In genomic region chr13:113879651-113880327, GRCm38 (mm10) we compare ENCODE assay signal across 10 mouse cellular contexts.
DNase-seq lines count a peak whose midpoint lies in the region; ATAC-seq and TF ChIP-seq lines count a peak whose summit lies in the region.
"Had no signal": no experiment of that assay in that cellular context is flagged by ENCODE, and none has a peak within 500 bp of the region (broad histone marks: within the 10 kb centered on the region; RNA-seq: fewer than 3 reads in every experiment).

No protein-coding gene starts in this region.

- no peaks in the 10 kb centered on the region for H3K36me3 ChIP-seq in ES-E14 (ENCODE audit: control insufficient read depth, insufficient read depth, low read length, poor library complexity, severe bottlenecking)
- no peaks in the 10 kb centered on the region for H3K36me3 ChIP-seq in intestine, embryonic 16.5 days (ENCODE audit: control insufficient read depth, insufficient read depth, low read length)

- in situ Hi-C loops in ES-E14 (cut with MboI; ENCODE audit: low sequenced_read_pairs in 2 of 2, unreplicated experiment in 2 of 2), result loop anchor here (10.0 to 25.0 kb wide), 3 partner anchors 575 to 1083 kb away; partner anchors contain the start of gene Fst (in 1 of the 2)

- ATAC-seq in common myeloid progenitor, adult 5-6 weeks (replicated peaks; ENCODE audit: low read depth, poor library complexity, severe bottlenecking), result peak; percentile 48
- peak; percentile 43 to 49; a peak in 2 of 4 replicates for ATAC-seq in hematopoietic stem cell, adult 5-6 weeks (replicated peaks in 1 of 2; ENCODE audit: insufficient read depth in 1 of 2, low FRiP score in 2 of 2, low TSS enrichment in 1 of 2, low read depth in 1 of 2, poor library complexity in 2 of 2, severe bottlenecking in 2 of 2)
- peak; percentile 63 for ATAC-seq in megakaryocyte progenitor cell, adult 5-6 weeks (replicated peaks; ENCODE audit: poor library complexity)
- ATAC-seq in intestine, embryonic 16.5 days, result no peak

- H3K27me3 ChIP-seq in intestine, embryonic 16.5 days (replicated peaks; ENCODE audit: control insufficient read depth, insufficient read depth, low read length), result no peaks in the 10 kb centered on the region

- H3K4me2 ChIP-seq in intestine, embryonic 16.5 days (ENCODE audit: low read depth, low read length), result no peak overlapping the region

- H3K27ac ChIP-seq in ES-E14 (ENCODE audit: insufficient read depth, low read depth, low read length, poor library complexity, severe bottlenecking), result no peak overlapping the region
- no peak overlapping the region for H3K27ac ChIP-seq in intestine, embryonic 16.5 days (ENCODE audit: low read length)
- H3K27ac ChIP-seq: macrophage had no signal

- DNase-seq in ES-E14 (ENCODE audit: low read depth, low spot score), result no peak
- no peak for DNase-seq in layer of hippocampus, postnatal 36 days
- no peak for DNase-seq in spleen, adult 12 weeks (ENCODE audit: low spot score)
- DNase-seq: kidney, postnatal 36 days; right cerebral cortex, adult 18-20 months had no signal

- peak overlapping the region; percentile 5; the same call in 1 of the 2 replicates for H3K9ac ChIP-seq in ES-E14 (ENCODE audit: insufficient read depth, low read depth, low read length, poor library complexity, severe bottlenecking)
- no peak overlapping the region for H3K9ac ChIP-seq in intestine, embryonic 16.5 days (ENCODE audit: low read depth, low read length)

- H3K4me1 ChIP-seq in ES-E14 (ENCODE audit: control insufficient read depth in 2 of 2, insufficient read depth in 2 of 2, low read length in 2 of 2, poor library complexity in 1 of 2), result peaks cover 16 to 27% of the 10 kb centered on the region in 2 experiments
- no peaks in the 10 kb centered on the region for H3K4me1 ChIP-seq in intestine, embryonic 16.5 days (ENCODE audit: control insufficient read depth, insufficient read depth, low read length)

- 54% methylated on average over 20 of the region's 20 CpGs for whole genome bisulfite sequencing in intestine, embryonic 16.5 days

- no peaks in the 10 kb centered on the region for H3K9me3 ChIP-seq in ES-E14 (ENCODE audit: control insufficient read depth, insufficient read depth, low read depth, low read length)
- H3K9me3 ChIP-seq in intestine, embryonic 16.5 days (ENCODE audit: control insufficient read depth, low read length), result no peaks in the 10 kb centered on the region

- H3K4me3 ChIP-seq in ES-E14 (ENCODE audit: insufficient read depth in 1 of 2, low read depth in 1 of 2, low read length in 2 of 2, poor library complexity in 1 of 2, severe bottlenecking in 1 of 2), result peak overlapping the region; percentile 5 to 54; a peak in 2 of 4 replicates
- H3K4me3 ChIP-seq in intestine, embryonic 16.5 days (ENCODE audit: low read length), result no peak overlapping the region

TF ChIP-seq in ES-E14, 5 proteins besides CTCF, POLR2A, EP300 and RAD21:
- TF ChIP-seq MAFK (IDR thresholded peaks at IDR 0.05; ENCODE audit: insufficient read depth, low read depth, low read length) (no peak), ZC3H11A (IDR thresholded peaks at IDR 0.05; ENCODE audit: borderline replicate concordance, low read depth, low read length) (no peak), HCFC1 (IDR thresholded peaks at IDR 0.05; ENCODE audit: borderline replicate concordance, insufficient read depth, low read length) (no peak), ZNF384 (IDR thresholded peaks at IDR 0.05; ENCODE audit: low read depth, low read length) (no peak), CHD2 (IDR thresholded peaks at IDR 0.05; ENCODE audit: low read depth, low read length) (no peak)
